Mouse (Mus musculus): ENCODE results near the gene Fam171a1. TPM values are rescaled to one million over a fixed set of nuclear protein-coding genes. Genes with fewer than 3 reads are reported as not detected.
"Not testable (repeated sequence)": the region's sequence is repeated elsewhere in the genome, so short reads cannot be mapped to it uniquely, and the experiment has no call there.

Gene Fam171a1
- polyA plus RNA-seq, 1 experiment from 2014 or later: 36.0 TPM

GRCm38 (mm10) chr2:3165037-3165600 is 51.1 kb downstream of the Fam171a1 start:
- H3K4me1 ChIP-seq (ENCODE audit: control insufficient read depth, insufficient read depth, low read length): no peaks in the 10 kb centered on the region
- no peak for DNase-seq (ENCODE audit: low spot score)
- no peak overlapping the region for H3K9ac ChIP-seq (replicated peaks; ENCODE audit: low read length)
- no peaks in the 10 kb centered on the region for H3K36me3 ChIP-seq (replicated peaks; ENCODE audit: control insufficient read depth, insufficient read depth, low read depth, low read length)
- WGBS: 62% methylated on average over 8 of the region's 8 CpGs
- H3K9me3 ChIP-seq (replicated peaks; ENCODE audit: control insufficient read depth, low read length): no peaks in the 10 kb centered on the region
- no peaks in the 10 kb centered on the region for H3K27me3 ChIP-seq (ENCODE audit: control insufficient read depth, insufficient read depth, low read length)
- no peak for ATAC-seq (replicated peaks; ENCODE audit: insufficient number of reproducible peaks, low FRiP score, low TSS enrichment, low read depth)
- no peak overlapping the region for H3K27ac ChIP-seq (replicated peaks; ENCODE audit: low read depth, low read length)
- H3K4me3 ChIP-seq (ENCODE audit: low read depth, low read length): no peak overlapping the region
- no peak overlapping the region for H3K4me2 ChIP-seq (ENCODE audit: low read depth, low read length)

GRCm38 (mm10) chr2:3165890-3166605 is 52.0 kb downstream of the Fam171a1 start:
- no peak overlapping the region for H3K27ac ChIP-seq (replicated peaks; ENCODE audit: low read depth, low read length)
- DNase-seq (ENCODE audit: low spot score) (no peak), ATAC-seq (replicated peaks; ENCODE audit: insufficient number of reproducible peaks, low FRiP score, low TSS enrichment, low read depth) (no peak)
- H3K4me1 ChIP-seq (ENCODE audit: control insufficient read depth, insufficient read depth, low read length): no peaks in the 10 kb centered on the region
- no peaks in the 10 kb centered on the region for H3K27me3 ChIP-seq (ENCODE audit: control insufficient read depth, insufficient read depth, low read length)
- H3K36me3 ChIP-seq (replicated peaks; ENCODE audit: control insufficient read depth, insufficient read depth, low read depth, low read length): no peaks in the 10 kb centered on the region
- no peak overlapping the region for H3K4me2 ChIP-seq (ENCODE audit: low read depth, low read length)
- H3K9me3 ChIP-seq (replicated peaks; ENCODE audit: control insufficient read depth, low read length): no peaks in the 10 kb centered on the region
- no peak overlapping the region for H3K9ac ChIP-seq (replicated peaks; ENCODE audit: low read length)
- no peak overlapping the region for H3K4me3 ChIP-seq (ENCODE audit: low read depth, low read length)
- 78% methylated on average over 7 of the region's 7 CpGs for WGBS

- no peak overlapping the region for H3K9ac ChIP-seq (replicated peaks; ENCODE audit: low read length)
- ATAC-seq (replicated peaks; ENCODE audit: insufficient number of reproducible peaks, low FRiP score, low TSS enrichment, low read depth) (no peak), DNase-seq (ENCODE audit: low spot score) (no peak)
- no peaks in the 10 kb centered on the region for H3K9me3 ChIP-seq (replicated peaks; ENCODE audit: control insufficient read depth, low read length)
- no peaks in the 10 kb centered on the region for H3K36me3 ChIP-seq (replicated peaks; ENCODE audit: control insufficient read depth, insufficient read depth, low read depth, low read length)
- H3K4me3 ChIP-seq (ENCODE audit: low read depth, low read length): no peak overlapping the region
- no peaks in the 10 kb centered on the region for H3K4me1 ChIP-seq (ENCODE audit: control insufficient read depth, insufficient read depth, low read length)
- WGBS: 89% methylated on average over 14 of the region's 14 CpGs
- no peak overlapping the region for H3K4me2 ChIP-seq (ENCODE audit: low read depth, low read length)
- no peak overlapping the region for H3K27ac ChIP-seq (replicated peaks; ENCODE audit: low read depth, low read length)
- H3K27me3 ChIP-seq (ENCODE audit: control insufficient read depth, insufficient read depth, low read length): no peaks in the 10 kb centered on the region
Observed at GRCm38 (mm10) chr2:3168719-3169402, 54.8 kb downstream of the Fam171a1 start.

GRCm38 (mm10) chr2:3169403-3169747 is 55.4 kb downstream of the Fam171a1 start:
- ATAC-seq (replicated peaks; ENCODE audit: insufficient number of reproducible peaks, low FRiP score, low TSS enrichment, low read depth): no peak
- no peak overlapping the region for H3K4me2 ChIP-seq (ENCODE audit: low read depth, low read length)
- no peak overlapping the region for H3K4me3 ChIP-seq (ENCODE audit: low read depth, low read length)
- H3K9ac ChIP-seq (replicated peaks; ENCODE audit: low read length): no peak overlapping the region
- H3K36me3 ChIP-seq (replicated peaks; ENCODE audit: control insufficient read depth, insufficient read depth, low read depth, low read length): no peaks in the 10 kb centered on the region
- no peaks in the 10 kb centered on the region for H3K27me3 ChIP-seq (ENCODE audit: control insufficient read depth, insufficient read depth, low read length)
- WGBS: 87% methylated on average over 3 of the region's 3 CpGs
- no peak overlapping the region for H3K27ac ChIP-seq (replicated peaks; ENCODE audit: low read depth, low read length)
- no peak for DNase-seq (ENCODE audit: low spot score)
- no peaks in the 10 kb centered on the region for H3K9me3 ChIP-seq (replicated peaks; ENCODE audit: control insufficient read depth, low read length)
- H3K4me1 ChIP-seq (ENCODE audit: control insufficient read depth, insufficient read depth, low read length): no peaks in the 10 kb centered on the region

- Histone ChIP-seq H3K27ac (replicated peaks; ENCODE audit: low read depth, low read length) (no peak overlapping the region), H3K4me3 (ENCODE audit: low read depth, low read length) (no peak overlapping the region), H3K4me1 (ENCODE audit: control insufficient read depth, insufficient read depth, low read length) (no peaks in the 10 kb centered on the region), H3K9ac (replicated peaks; ENCODE audit: low read length) (no peak overlapping the region), H3K4me2 (ENCODE audit: low read depth, low read length) (no peak overlapping the region), H3K27me3 (ENCODE audit: control insufficient read depth, insufficient read depth, low read length) (no peaks in the 10 kb centered on the region), H3K36me3 (replicated peaks; ENCODE audit: control insufficient read depth, insufficient read depth, low read depth, low read length) (no peaks in the 10 kb centered on the region), H3K9me3 (replicated peaks; ENCODE audit: control insufficient read depth, low read length) (no peaks in the 10 kb centered on the region)
- no peak for ATAC-seq (replicated peaks; ENCODE audit: insufficient number of reproducible peaks, low FRiP score, low TSS enrichment, low read depth)
- DNase-seq (ENCODE audit: low spot score): no peak
- WGBS: 53% methylated on average over 3 of the region's 3 CpGs
Observed at GRCm38 (mm10) chr2:3171774-3172173, 57.8 kb downstream of the Fam171a1 start.

GRCm38 (mm10) chr2:3172656-3173055 is 58.6 kb downstream of the Fam171a1 start:
- no peak overlapping the region for H3K27ac ChIP-seq (replicated peaks; ENCODE audit: low read depth, low read length)
- WGBS: 72% methylated on average over 3 of the region's 3 CpGs
- no peak for ATAC-seq (replicated peaks; ENCODE audit: insufficient number of reproducible peaks, low FRiP score, low TSS enrichment, low read depth)
- no peaks in the 10 kb centered on the region for H3K4me1 ChIP-seq (ENCODE audit: control insufficient read depth, insufficient read depth, low read length)
- no peaks in the 10 kb centered on the region for H3K36me3 ChIP-seq (replicated peaks; ENCODE audit: control insufficient read depth, insufficient read depth, low read depth, low read length)
- H3K4me3 ChIP-seq (ENCODE audit: low read depth, low read length): no peak overlapping the region
- no peaks in the 10 kb centered on the region for H3K27me3 ChIP-seq (ENCODE audit: control insufficient read depth, insufficient read depth, low read length)
- no peaks in the 10 kb centered on the region for H3K9me3 ChIP-seq (replicated peaks; ENCODE audit: control insufficient read depth, low read length)
- no peak for DNase-seq (ENCODE audit: low spot score)
- no peak overlapping the region for H3K4me2 ChIP-seq (ENCODE audit: low read depth, low read length)
- no peak overlapping the region for H3K9ac ChIP-seq (replicated peaks; ENCODE audit: low read length)

GRCm38 (mm10) chr2:3174890-3175289 is 60.9 kb downstream of the Fam171a1 start:
- Histone ChIP-seq H3K4me1 (ENCODE audit: control insufficient read depth, insufficient read depth, low read length) (no peaks in the 10 kb centered on the region), H3K4me3 (ENCODE audit: low read depth, low read length) (no peak overlapping the region), H3K9me3 (replicated peaks; ENCODE audit: control insufficient read depth, low read length) (no peaks in the 10 kb centered on the region), H3K27me3 (ENCODE audit: control insufficient read depth, insufficient read depth, low read length) (no peaks in the 10 kb centered on the region), H3K36me3 (replicated peaks; ENCODE audit: control insufficient read depth, insufficient read depth, low read depth, low read length) (no peaks in the 10 kb centered on the region), H3K9ac (replicated peaks; ENCODE audit: low read length) (no peak overlapping the region), H3K4me2 (ENCODE audit: low read depth, low read length) (no peak overlapping the region), H3K27ac (replicated peaks; ENCODE audit: low read depth, low read length) (no peak overlapping the region)
- no peak for DNase-seq (ENCODE audit: low spot score)
- WGBS: 95% methylated on average over 5 of the region's 5 CpGs
- ATAC-seq (replicated peaks; ENCODE audit: insufficient number of reproducible peaks, low FRiP score, low TSS enrichment, low read depth): no peak

- not testable (repeated sequence) for H3K4me2 ChIP-seq (ENCODE audit: low read depth, low read length); ATAC-seq (replicated peaks; ENCODE audit: insufficient number of reproducible peaks, low FRiP score, low TSS enrichment, low read depth); H3K9me3 ChIP-seq (replicated peaks; ENCODE audit: control insufficient read depth, low read length); H3K27me3 ChIP-seq (ENCODE audit: control insufficient read depth, insufficient read depth, low read length); DNase-seq (ENCODE audit: low spot score); H3K4me1 ChIP-seq (ENCODE audit: control insufficient read depth, insufficient read depth, low read length); H3K36me3 ChIP-seq (replicated peaks; ENCODE audit: control insufficient read depth, insufficient read depth, low read depth, low read length); H3K27ac ChIP-seq (replicated peaks; ENCODE audit: low read depth, low read length); H3K4me3 ChIP-seq (ENCODE audit: low read depth, low read length); H3K9ac ChIP-seq (replicated peaks; ENCODE audit: low read length)
- 94% methylated on average over 4 of the region's 4 CpGs for WGBS
Observed at GRCm38 (mm10) chr2:3175988-3176387, 62.0 kb downstream of the Fam171a1 start.

Measured in embryonic facial prominence, embryonic 11.5 days (tissue).